Mouse (Mus musculus) bone marrow, adult 2 months (tissue): ENCODE measurements around the gene Vac14. TPM values are rescaled to one million over a fixed set of nuclear protein-coding genes. Genes with fewer than 3 reads are reported as not detected.

ENCODE experiments used
- H3K27ac ChIP-seq: fragments of 200-500 bp; 2 replicates; pipeline ENCODE4 v1.5.1; 2012; ENCODE audit warnings: low read depth, mild to moderate bottlenecking, control low read depth, inconsistent platforms, low read length; ENCODE audit not compliant: control insufficient read depth, poor library complexity, insufficient read depth
- H3K4me1 ChIP-seq: fragments of 200-500 bp; 2 replicates; pipeline ENCODE4 v1.6.1; 2011; ENCODE audit warnings: low read length; ENCODE audit not compliant: control insufficient read depth, insufficient read depth
- H3K4me3 ChIP-seq: fragments of 200-500 bp; replicated peaks from 2 replicates; pipeline ENCODE3; 2011; ENCODE audit warnings: mild to moderate bottlenecking, low read depth, low read length, control low read depth; ENCODE audit not compliant: control insufficient read depth
- CTCF ChIP-seq: fragments of 200-500 bp; IDR thresholded peaks from 2 replicates; pipeline ENCODE4 v1.5.1; 2011; ENCODE audit warnings: low read length, control low read depth; ENCODE audit not compliant: control insufficient read depth, insufficient read depth
- POLR2A ChIP-seq: fragments of 200-500 bp; IDR thresholded peaks from 2 replicates; pipeline ENCODE4 v1.6.1; 2011; ENCODE audit warnings: low read depth, mild to moderate bottlenecking, control low read depth, low read length, borderline replicate concordance; ENCODE audit not compliant: control insufficient read depth
- WGBS: fragments of 180-500 bp; shearing (Covaris S2); methylation state at CpG from one replicate; pipeline ENCODE4 v1.1.7; 2018; 5-methylcytosine and 5-hydroxymethylcytosine counted together
- polyA plus RNA-seq: library from polyadenylated mRNA; stranded (reverse); fragments of >200 nt; gene quantifications from 2 replicates; pipeline ENCODE4 v1.2.4, GENCODE M21; 2011; ENCODE audit warnings: low replicate concordance; ENCODE audit not compliant: missing spikeins, insufficient read depth, insufficient read length

Gene Vac14
- polyA plus RNA-seq, 1 experiment: 19.2 TPM

GRCm38 (mm10) chr8:110745162-110745561 is 126.8 kb downstream of the Vac14 start:
- Histone ChIP-seq H3K4me3 (no peak overlapping the region), H3K4me1 (peaks cover 1% of the 10 kb centered on the region; the same call in 1 of the 2 replicates), H3K27ac (no peak overlapping the region)
- WGBS: 85% methylated on average over 10 of the region's 10 CpGs
- TF ChIP-seq POLR2A (no peak), CTCF (no peak)

- H3K4me3 ChIP-seq: no peak overlapping the region
- H3K27ac ChIP-seq: no peak overlapping the region
- 83% methylated on average over 9 of the region's 9 CpGs for WGBS
- peaks cover 1% of the 10 kb centered on the region; the same call in 1 of the 2 replicates for H3K4me1 ChIP-seq
- TF ChIP-seq CTCF: no peak
- TF ChIP-seq POLR2A: no peak
These were observed 128.3 kb downstream of the Vac14 start for GRCm38 (mm10) chr8:110746661-110747060.

GRCm38 (mm10) chr8:110749500-110750170 is 131.2 kb downstream of the Vac14 start:
- H3K4me3 ChIP-seq: no peak overlapping the region
- TF ChIP-seq CTCF (no peak), POLR2A (no peak)
- no peak overlapping the region for H3K27ac ChIP-seq
- WGBS: 59% methylated on average over 10 of the region's 10 CpGs
- H3K4me1 ChIP-seq: peaks cover 1% of the 10 kb centered on the region; the same call in 1 of the 2 replicates

GRCm38 (mm10) chr8:110750269-110750668 is 131.9 kb downstream of the Vac14 start:
- Histone ChIP-seq H3K4me3 (no peak overlapping the region), H3K27ac (no peak overlapping the region), H3K4me1 (no peaks in the 10 kb centered on the region)
- WGBS: 48% methylated on average over 13 of the region's 13 CpGs
- TF ChIP-seq CTCF (no peak), POLR2A (no peak)

GRCm38 (mm10) chr8:110751490-110751889 is 133.1 kb downstream of the Vac14 start:
- WGBS: 78% methylated on average over 5 of the region's 5 CpGs
- Histone ChIP-seq H3K4me1 (no peaks in the 10 kb centered on the region), H3K4me3 (no peak overlapping the region), H3K27ac (no peak overlapping the region)
- no peak for TF ChIP-seq POLR2A
- TF ChIP-seq CTCF: no peak

GRCm38 (mm10) chr8:110754713-110755112 is 136.3 kb downstream of the Vac14 start:
- Histone ChIP-seq H3K4me1 (no peaks in the 10 kb centered on the region), H3K27ac (no peak overlapping the region), H3K4me3 (no peak overlapping the region)
- TF ChIP-seq CTCF: no peak
- TF ChIP-seq POLR2A: no peak
- WGBS: 37% methylated on average over 4 of the region's 4 CpGs

- Histone ChIP-seq H3K4me3 (no peak overlapping the region), H3K27ac (no peak overlapping the region), H3K4me1 (no peaks in the 10 kb centered on the region)
- TF ChIP-seq POLR2A (no peak), CTCF (no peak)
- 59% methylated on average over 15 of the region's 15 CpGs for WGBS
These were observed 137.3 kb downstream of the Vac14 start for GRCm38 (mm10) chr8:110755511-110756170.

- H3K27ac ChIP-seq: no peak overlapping the region
- TF ChIP-seq POLR2A: no peak
- no peak for TF ChIP-seq CTCF
- WGBS: 84% methylated on average over 5 of the region's 5 CpGs
- no peaks in the 10 kb centered on the region for H3K4me1 ChIP-seq
- H3K4me3 ChIP-seq: no peak overlapping the region
These were observed 137.8 kb downstream of the Vac14 start for GRCm38 (mm10) chr8:110756196-110756595.
